Mouse (Mus musculus): Measurements from ENCODE around the gene Stx18.

DNA sequence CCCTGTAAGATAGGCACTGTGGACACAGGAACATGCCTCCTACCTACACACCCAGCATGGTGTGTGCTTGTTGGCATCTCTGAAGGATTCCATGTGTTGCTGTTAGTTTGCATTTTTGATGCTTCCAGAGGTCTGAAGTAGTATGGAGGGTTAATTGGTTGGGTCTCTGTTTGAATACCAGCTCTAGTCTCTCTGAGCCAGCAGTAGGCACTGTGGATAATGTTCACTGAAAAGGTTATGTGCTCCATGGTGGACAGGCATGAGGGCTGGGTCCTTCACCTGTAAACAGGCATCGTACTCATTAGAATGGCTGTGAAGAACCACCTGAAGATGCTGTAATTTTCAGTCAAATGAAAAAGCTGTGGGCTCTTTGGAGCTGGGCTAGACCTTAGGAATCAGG is 41.9 kb downstream of the Stx18 start:
- TF ChIP-seq POLR2A (IDR thresholded peaks at IDR 0.05; ENCODE audit: extremely low read depth, insufficient read depth, low read length) (no peak), CTCF (IDR thresholded peaks at IDR 0.05; ENCODE audit: low read depth, low read length) (no peak)
